Mouse (Mus musculus) Muller cell, postnatal 12 days (primary cell): ENCODE results near the gene Foxa1.

Source experiments
- DNase-seq: peaks from one replicate; pipeline ENCODE4 v3.0.0-alpha.2; 2015; ENCODE audit errors: inconsistent ontology term

Foxa1 gene

GRCm38 (mm10) chr12:57541118-57541517 lies 5.6 kb downstream of the Foxa1 start:
- no peak for DNase-seq

DNA sequence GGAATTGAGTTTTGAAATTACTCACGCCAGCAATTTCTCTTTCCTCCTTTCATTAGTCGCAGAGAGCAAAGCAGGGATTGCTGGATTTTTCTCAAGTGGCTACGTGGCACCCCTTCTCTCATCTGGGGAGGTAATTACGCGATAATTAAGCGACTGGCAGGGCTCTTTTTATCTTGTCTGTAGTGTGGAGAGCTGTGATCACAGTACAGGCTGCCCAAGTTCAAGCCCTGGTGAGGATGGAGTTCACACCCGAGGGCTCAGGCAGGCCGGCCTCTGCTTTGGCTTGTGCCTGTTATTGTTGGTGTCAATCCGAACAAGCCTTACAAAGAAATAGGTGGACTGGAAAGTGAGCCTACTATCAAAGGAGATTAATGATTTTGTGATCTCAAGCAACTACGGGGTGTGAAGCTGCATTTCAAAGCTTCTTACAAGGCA lies 7.1 kb downstream of the Foxa1 start:
- DNase-seq: no peak

DNA sequence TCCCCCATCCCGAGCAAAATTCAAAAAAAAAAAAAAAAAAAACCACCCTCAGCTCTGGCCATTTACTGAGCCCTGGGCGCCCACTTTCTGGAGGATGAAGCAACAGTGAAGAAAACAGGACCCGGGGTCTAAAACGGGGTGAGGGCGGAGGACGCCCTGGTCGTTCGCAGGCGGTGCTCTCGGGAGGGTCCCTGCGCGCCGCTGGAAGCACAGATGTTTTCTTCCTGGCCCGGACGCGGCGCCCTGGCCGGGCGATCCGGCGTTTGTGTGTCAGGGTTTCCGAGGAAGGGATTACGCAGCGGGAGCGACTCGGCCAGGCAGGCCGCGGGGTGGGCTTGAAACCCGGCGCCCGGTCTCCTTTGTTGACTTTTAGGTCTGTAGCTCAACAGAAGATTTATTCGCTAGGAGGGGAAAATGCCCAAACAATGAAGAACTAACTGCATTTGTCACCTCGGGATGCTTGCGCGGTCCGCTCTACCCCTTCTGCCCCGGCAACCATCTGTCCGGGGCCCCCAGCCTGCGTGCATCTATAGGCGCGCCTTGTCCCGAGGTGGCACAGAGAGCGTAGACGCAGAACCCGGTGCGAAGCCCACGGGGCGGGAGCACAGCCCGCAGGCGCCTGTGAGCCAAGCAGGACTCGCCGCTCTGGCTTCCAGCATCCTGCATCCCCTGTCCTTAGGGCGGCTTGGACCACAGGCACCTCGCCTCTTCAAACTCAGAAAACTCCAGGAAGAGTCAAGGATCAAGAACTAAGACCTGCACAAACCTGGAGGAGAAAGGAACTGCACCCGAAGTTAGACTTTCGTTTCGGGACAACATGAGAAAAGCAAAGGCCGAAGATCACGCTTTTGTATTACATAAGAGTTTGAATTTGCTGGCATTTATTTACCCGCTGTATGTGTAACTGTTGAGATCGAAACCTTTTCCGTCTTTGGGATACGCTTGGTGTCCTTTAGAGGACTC lies 7.8 kb downstream of the Foxa1 start:
- peak; percentile 68 for DNase-seq

DNA sequence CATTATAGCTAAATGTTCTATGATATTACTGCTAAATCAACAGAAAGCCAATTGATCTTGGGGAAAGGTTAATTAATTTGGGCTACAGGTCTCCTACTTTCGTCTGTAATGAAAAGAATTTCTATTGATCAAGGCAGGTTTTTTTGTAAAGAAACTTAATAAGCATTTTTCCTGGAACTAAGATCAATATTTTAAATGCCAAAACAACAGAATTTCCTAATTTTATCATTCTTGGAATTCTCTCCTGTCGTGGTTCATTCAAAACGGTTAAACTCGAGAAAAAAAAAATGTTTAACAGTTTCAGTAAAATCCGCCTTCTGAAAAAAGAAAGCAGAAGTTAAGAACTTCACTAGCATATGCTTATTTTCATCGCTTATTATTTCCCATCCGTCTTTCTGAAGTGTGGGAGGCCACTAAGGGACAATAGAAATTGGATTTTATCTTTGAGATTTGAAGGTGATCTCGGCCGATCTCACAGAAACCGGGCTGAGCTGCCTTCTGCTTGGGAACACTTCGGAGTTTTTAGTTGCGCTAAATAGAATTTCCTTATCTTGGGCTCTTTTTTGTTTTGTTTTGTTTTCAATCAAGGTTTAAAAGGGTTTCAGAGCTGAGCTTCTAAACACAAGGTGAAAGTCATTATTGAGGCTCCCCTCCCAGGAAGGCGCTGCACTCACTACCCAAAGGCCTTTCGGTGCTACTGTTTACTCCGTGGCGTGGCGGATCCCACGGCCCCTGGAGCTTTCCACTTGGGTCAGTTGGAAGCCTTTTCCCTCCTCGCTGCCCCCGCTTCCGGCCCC lies 8.7 kb downstream of the Foxa1 start:
- peak; percentile 36 for DNase-seq

- no peak for DNase-seq
Measured at GRCm38 (mm10) chr12:57536909-57537670, 9.6 kb downstream of the Foxa1 start.

DNA sequence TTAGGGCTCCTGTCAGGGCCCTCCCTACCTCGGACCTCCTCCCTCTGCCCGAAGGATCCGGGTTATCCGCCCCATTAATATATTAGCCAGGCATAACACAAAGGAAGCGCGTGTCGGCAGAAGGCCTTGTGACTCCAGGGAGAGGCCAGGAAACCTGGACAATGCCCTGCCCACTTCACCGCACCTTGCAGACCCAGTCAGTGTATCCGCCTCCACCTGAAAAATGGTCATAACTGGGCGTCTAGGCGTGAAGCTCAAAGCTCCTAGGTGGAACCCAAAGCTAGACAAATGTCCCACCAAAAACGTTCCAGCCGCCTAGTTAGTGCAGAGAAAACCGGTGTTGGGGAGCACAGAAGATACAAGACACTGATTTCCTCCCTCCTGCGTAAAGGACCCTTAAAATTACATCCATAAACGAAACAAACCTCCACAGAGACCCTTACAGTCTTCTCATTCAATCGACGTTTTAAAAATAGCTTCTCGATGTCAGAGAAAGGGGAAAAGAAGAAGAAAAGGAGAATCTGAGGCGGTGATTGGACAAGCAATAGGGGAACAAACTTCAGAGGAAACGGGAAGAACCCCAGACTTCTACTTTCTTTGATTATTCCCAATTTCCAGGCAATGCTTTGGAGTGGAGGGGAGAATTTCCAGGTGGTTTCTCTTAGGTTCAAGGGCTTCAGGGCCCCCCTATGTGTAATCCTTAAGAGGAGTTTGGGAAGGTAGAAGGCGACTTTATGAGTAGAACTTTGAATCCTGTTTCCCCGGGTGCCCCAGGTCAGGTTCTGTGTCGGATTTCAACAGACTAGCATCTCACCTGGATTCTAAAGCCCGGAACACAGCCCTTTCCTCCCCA lies 10.4 kb downstream of the Foxa1 start:
- DNase-seq: no peak

GRCm38 (mm10) chr12:57534879-57535611 lies 11.7 kb downstream of the Foxa1 start:
- no peak for DNase-seq

GRCm38 (mm10) chr12:57534517-57534878 lies 12.2 kb downstream of the Foxa1 start:
- no peak for DNase-seq

GRCm38 (mm10) chr12:57530474-57530873 lies 16.2 kb downstream of the Foxa1 start:
- no peak for DNase-seq

DNA sequence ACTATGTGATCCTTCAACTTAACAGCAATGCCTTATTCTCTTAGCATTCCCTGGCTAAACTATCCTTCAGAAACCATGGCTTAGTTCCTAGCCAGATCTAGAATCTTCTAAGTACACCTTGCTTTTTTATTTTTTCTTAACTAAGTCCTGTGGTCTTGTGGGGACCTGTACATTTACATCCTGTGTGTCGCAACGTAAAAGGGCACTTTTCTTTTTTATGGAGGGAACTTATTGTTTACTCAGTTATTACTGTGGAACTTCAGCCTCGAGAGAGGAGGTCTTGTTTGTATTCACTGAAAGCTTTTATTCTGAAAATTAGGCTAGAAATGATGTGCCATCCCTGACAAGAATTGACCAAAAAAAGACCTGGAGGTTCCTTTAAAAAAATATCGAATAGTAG lies 18.4 kb downstream of the Foxa1 start:
- DNase-seq: no peak

DNA sequence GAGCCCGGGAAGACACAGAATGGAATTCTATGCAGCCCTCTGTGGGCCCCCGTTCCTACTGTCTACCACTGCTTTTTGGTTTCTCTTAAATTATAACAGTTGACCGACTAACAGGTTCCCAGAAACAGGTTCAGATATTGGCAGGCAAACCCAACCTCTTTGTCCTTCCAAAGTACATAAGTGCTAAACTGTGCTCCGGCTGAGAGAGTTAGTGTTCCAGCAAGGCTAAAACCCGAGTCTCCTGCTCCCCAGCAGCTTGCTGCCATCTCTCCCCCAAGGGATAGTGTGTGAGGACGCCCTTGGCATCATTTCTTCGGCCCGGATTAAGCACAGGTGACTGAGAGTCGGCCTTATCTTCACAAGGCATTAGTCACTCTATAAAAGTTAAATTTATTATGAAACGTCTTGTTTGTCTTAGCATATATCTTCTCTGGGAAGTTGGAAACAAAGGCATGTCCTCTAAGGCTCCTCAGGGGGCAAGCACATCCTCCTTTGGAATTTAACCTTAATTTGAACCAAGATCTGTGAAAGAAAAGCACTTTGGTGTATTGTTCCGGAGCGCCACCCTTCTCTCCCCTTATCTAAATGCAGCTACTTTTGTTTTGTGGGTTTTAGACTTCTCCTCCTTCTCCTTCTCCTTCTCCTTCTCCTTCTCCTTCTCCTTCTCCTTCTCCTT lies 30.9 kb downstream of the Foxa1 start:
- no peak for DNase-seq

DNA sequence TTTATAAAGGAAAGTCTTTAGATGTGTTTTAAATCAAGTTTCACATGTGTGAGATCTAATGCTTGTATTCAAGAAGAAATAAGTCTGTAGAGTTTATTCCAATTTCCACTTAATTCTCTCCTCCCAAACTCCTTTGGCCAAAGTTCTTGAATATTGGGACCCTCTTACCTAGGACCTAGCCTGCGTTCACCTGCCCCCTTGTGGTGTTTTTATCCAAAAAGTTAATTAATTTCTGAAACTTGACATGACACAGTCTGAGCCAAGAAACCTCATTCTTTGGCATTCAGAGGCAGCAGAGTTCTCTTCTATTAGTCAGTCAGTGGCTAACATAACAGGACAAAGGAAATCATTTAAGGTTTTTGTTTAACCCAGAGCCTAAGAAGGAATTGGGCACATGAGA lies 32.2 kb downstream of the Foxa1 start:
- peak; percentile 47 for DNase-seq

DNA sequence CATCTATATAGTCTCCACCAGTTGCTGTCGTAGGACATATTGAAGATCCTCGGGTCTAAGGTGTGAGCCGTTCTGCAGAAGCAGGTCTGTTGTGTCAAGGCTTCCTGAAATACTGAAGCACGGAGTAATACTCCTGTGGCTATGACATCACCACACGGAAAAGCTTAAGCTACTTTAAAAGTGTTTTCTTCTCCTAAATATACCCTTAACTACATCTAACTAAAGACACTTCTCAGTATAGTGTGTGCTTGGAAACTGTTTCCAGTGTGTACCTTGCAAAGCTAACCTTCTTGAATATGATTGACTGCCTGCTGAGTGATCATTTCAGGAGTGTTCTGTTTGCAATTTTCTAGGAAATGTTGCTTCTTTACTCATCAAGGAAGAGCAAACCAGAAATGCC lies 35.2 kb downstream of the Foxa1 start:
- no peak for DNase-seq

DNA sequence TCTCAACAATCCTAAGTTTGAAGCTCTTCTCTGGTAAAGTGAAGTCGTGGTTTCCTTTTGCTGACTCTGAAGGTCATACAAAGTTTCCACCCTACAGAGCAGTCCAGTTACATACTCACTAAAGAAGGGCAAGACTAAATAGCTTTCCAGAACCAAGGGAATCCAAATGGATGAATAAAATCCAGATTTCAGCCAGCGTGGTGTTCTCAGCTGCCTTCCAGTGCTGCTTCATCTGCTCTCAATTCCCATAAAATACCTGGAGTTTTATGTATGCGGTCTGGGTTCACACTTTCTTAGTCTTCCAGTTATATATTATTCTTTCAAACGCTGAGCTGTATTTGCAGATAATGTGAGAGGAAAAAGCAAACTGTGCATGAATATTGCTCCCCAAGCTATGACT lies 35.6 kb downstream of the Foxa1 start:
- DNase-seq: no peak

DNA sequence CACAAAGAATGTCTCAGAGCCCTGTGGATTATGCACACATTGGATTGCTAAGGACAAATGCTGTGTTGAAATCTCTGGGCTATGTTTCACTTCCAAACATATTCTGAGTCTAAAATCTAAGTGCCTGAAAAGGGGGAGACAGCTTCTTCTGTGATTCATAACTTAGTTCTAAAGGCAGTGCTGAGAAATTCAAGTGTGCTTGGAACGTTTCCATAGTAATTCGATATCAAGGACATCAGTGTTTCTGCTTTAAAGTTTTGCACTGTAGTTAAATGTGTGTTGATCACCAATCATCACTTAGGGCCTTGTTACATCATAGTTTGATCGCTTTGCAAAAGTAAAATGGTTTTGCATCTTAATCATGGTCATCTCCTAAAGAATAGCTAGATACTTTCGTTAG lies 37.0 kb downstream of the Foxa1 start:
- DNase-seq: no peak

GRCm38 (mm10) chr12:57508938-57509337 lies 37.8 kb downstream of the Foxa1 start:
- peak; percentile 71 for DNase-seq

DNA sequence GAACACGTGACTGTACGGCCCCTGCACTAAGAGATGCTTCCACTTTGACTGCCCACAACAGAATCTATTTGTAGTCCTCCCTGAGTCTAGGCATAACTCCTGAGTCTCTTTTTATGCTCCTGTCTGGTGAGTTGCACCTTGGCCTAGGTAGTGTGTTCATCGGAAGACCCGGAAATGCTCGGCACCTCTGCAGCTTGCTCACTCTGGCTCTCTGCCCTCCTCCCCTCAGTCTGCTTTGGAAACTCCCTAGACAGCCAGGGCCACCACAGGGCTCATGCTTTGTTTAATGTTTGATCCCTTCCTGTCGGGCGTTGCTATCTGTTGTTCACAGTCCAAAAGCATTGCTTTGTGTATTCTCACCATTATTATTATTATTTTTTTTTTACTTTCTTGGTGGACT lies 41.4 kb downstream of the Foxa1 start:
- DNase-seq: no peak

DNA sequence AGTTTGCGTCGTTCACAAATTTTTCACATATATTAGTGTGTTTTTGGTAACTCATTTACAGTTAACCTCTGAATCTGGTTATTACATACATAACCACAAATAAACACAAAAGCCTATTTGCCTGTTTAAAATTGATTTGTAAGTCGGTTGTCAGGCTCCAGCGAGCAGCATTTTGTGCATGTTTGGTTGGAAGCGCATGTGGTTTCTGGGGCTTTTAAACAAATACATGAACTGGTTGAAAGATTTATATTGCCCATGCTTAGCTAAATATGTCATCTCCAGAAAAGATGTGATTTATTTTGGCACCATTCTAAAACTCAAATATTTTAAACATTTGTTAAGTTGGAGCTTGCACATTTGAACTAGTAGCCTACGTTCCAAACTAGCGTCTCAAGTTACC lies 46.5 kb downstream of the Foxa1 start:
- DNase-seq: no peak

DNA sequence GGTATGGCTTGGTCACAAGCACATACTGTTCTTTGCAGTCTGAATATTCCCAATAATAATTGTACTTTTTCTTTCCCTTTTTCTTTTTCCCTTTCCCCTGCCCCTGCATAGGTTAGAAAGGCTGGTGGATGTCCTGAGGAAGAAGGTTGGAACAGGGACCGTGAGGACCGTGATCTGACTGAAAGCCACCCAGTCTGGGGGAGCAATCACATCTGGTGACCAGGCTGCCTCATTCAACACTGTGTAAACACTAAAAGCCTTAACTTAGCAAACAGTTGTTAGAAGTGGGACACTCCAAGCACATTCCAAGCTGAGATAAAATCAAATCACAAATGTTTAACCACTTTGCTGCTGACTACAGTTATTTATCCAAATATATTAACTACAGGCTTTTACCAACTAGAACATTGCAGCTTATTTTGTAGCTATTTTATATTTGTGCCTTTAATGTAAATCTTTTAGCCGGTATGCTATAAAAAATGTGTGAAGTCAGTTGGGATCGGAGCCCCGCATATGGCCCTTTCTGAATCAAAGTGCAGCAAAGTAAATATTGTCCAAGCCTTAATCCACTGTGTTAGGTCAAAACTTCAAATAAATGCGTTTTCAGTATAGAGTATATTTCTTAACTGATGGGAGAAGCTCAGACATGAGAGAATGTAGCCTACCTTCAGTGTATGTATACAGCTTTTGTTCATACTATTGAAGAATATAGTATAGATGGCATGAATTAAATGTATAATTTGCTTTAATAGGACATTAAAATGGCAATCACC lies 50.2 kb downstream of the Foxa1 start:
- no peak for DNase-seq
